Mouse (Mus musculus): ENCODE results near the gene Rapsn. TPM values are rescaled to one million over a fixed set of nuclear protein-coding genes. Genes with fewer than 3 reads are reported as not detected.

Gene Rapsn
- 1.3 and 1.8 TPM in 2 replicates for polyA plus RNA-seq (2015; fragmentation: Nextera tagmentation; extraction: Ambion mirVana)

- ATAC-seq (ENCODE audit: low FRiP score, low TSS enrichment) = 0 out of 2 replicates have a peak, but pooled peaks have one; percentile 32
- Histone ChIP-seq H3K36me3 (ENCODE audit: control insufficient read depth, insufficient read depth, low read length) (no peaks in the 10 kb centered on the region), H3K4me3 (ENCODE audit: low read depth, low read length) (no peak within 1 kb of the TSS), H3K27ac (replicated peaks) (no peak within 1 kb of the TSS), H3K4me1 (replicated peaks; ENCODE audit: control insufficient read depth, insufficient read depth) (no peaks in the 10 kb centered on the region), H3K4me2 (replicated peaks; ENCODE audit: low read depth) (no peak within 1 kb of the TSS), H3K9ac (ENCODE audit: low read length) (peak within 1 kb of the TSS; percentile 27; the same call in 1 of the 2 replicates), H3K27me3 (ENCODE audit: control insufficient read depth, insufficient read depth, low read length) (no peaks in the 10 kb centered on the region), H3K9me3 (ENCODE audit: control insufficient read depth, low read length) (no peaks in the 10 kb centered on the region)
- 55% methylated on average over 9 of the region's 9 CpGs for WGBS
- DNase-seq (ENCODE audit: low spot score) = peak; percentile 50
- no peak for TF ChIP-seq EP300 (optimal IDR thresholded peaks at IDR 0.05)
- TF ChIP-seq CTCF (IDR thresholded peaks at IDR 0.05; ENCODE audit: low read depth) = no peak
Measured at GRCm38 (mm10) chr2:91035385-91035784, at the start of gene Rapsn. Rapsn (plus strand) TSS chr2:91035620.

- Histone ChIP-seq H3K4me3 (ENCODE audit: low read depth, low read length) (no peak overlapping the region), H3K9me3 (ENCODE audit: control insufficient read depth, low read length) (no peaks in the 10 kb centered on the region), H3K4me2 (replicated peaks; ENCODE audit: low read depth) (no peak overlapping the region), H3K4me1 (replicated peaks; ENCODE audit: control insufficient read depth, insufficient read depth) (no peaks in the 10 kb centered on the region), H3K27ac (replicated peaks) (no peak overlapping the region), H3K9ac (ENCODE audit: low read length) (no peak overlapping the region), H3K36me3 (ENCODE audit: control insufficient read depth, insufficient read depth, low read length) (no peaks in the 10 kb centered on the region), H3K27me3 (ENCODE audit: control insufficient read depth, insufficient read depth, low read length) (no peaks in the 10 kb centered on the region)
- ATAC-seq (ENCODE audit: low FRiP score, low TSS enrichment) (no peak), DNase-seq (ENCODE audit: low spot score) (no peak)
- TF ChIP-seq CTCF (IDR thresholded peaks at IDR 0.05; ENCODE audit: low read depth) (no peak), EP300 (optimal IDR thresholded peaks at IDR 0.05) (no peak)
- WGBS = 91% methylated on average over 3 of the region's 3 CpGs
Measured at GRCm38 (mm10) chr2:90986055-90986454, 49.4 kb upstream of the Rapsn start.

- Histone ChIP-seq H3K4me2 (replicated peaks; ENCODE audit: low read depth) (no peak overlapping the region), H3K27me3 (ENCODE audit: control insufficient read depth, insufficient read depth, low read length) (no peaks in the 10 kb centered on the region), H3K9me3 (ENCODE audit: control insufficient read depth, low read length) (no peaks in the 10 kb centered on the region), H3K4me3 (ENCODE audit: low read depth, low read length) (no peak overlapping the region), H3K36me3 (ENCODE audit: control insufficient read depth, insufficient read depth, low read length) (peaks cover 38% of the 10 kb centered on the region), H3K4me1 (replicated peaks; ENCODE audit: control insufficient read depth, insufficient read depth) (no peaks in the 10 kb centered on the region), H3K9ac (ENCODE audit: low read length) (no peak overlapping the region), H3K27ac (replicated peaks) (no peak overlapping the region)
- ATAC-seq (ENCODE audit: low FRiP score, low TSS enrichment) (no peak), DNase-seq (ENCODE audit: low spot score) (no peak)
- 98% methylated on average over 8 of the region's 8 CpGs for WGBS
- TF ChIP-seq CTCF (IDR thresholded peaks at IDR 0.05; ENCODE audit: low read depth) (no peak), EP300 (optimal IDR thresholded peaks at IDR 0.05) (no peak)
Measured at GRCm38 (mm10) chr2:91008536-91008935, 26.9 kb upstream of the Rapsn start.

DNA sequence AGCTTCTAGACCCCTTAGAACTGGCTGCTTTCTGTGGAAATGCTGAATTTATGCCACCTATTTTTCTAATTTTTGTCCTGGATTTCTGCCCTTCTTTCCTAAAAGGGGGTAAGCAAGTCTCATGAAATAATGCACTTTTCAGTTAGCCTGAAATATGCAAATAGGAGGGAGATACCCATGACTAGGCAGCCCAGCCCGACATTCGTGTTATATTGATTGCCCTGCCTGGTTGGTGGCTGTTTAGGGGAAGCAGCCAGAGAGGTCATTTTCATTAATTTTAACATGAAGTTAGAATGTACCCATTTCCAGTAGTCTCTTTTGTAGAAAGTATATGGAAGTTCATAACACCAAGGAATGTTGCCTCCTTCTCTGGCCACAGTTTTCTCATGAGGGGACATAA is 21.5 kb upstream of the Rapsn start:
- Histone ChIP-seq H3K36me3 (ENCODE audit: control insufficient read depth, insufficient read depth, low read length) (peaks cover 26% of the 10 kb centered on the region), H3K4me3 (ENCODE audit: low read depth, low read length) (no peak overlapping the region), H3K27me3 (ENCODE audit: control insufficient read depth, insufficient read depth, low read length) (no peaks in the 10 kb centered on the region), H3K4me1 (replicated peaks; ENCODE audit: control insufficient read depth, insufficient read depth) (no peaks in the 10 kb centered on the region), H3K27ac (replicated peaks) (no peak overlapping the region), H3K4me2 (replicated peaks; ENCODE audit: low read depth) (no peak overlapping the region), H3K9ac (ENCODE audit: low read length) (no peak overlapping the region), H3K9me3 (ENCODE audit: control insufficient read depth, low read length) (no peaks in the 10 kb centered on the region)
- no peak for DNase-seq (ENCODE audit: low spot score)
- no peak for ATAC-seq (ENCODE audit: low FRiP score, low TSS enrichment)
- TF ChIP-seq CTCF (IDR thresholded peaks at IDR 0.05; ENCODE audit: low read depth) = no peak
- TF ChIP-seq EP300 (optimal IDR thresholded peaks at IDR 0.05) = no peak
- 89% methylated on average over 2 of the region's 2 CpGs for WGBS

GRCm38 (mm10) chr2:91015386-91015785 is 20.0 kb upstream of the Rapsn start:
- Histone ChIP-seq H3K9ac (ENCODE audit: low read length) (no peak overlapping the region), H3K4me1 (replicated peaks; ENCODE audit: control insufficient read depth, insufficient read depth) (no peaks in the 10 kb centered on the region), H3K4me2 (replicated peaks; ENCODE audit: low read depth) (no peak overlapping the region), H3K4me3 (ENCODE audit: low read depth, low read length) (no peak overlapping the region), H3K27ac (replicated peaks) (0 out of 2 replicates have a peak overlapping the region, but pooled peaks have one; percentile 2), H3K36me3 (ENCODE audit: control insufficient read depth, insufficient read depth, low read length) (peaks cover 23% of the 10 kb centered on the region), H3K27me3 (ENCODE audit: control insufficient read depth, insufficient read depth, low read length) (no peaks in the 10 kb centered on the region), H3K9me3 (ENCODE audit: control insufficient read depth, low read length) (no peaks in the 10 kb centered on the region)
- 73% methylated on average over 4 of the region's 4 CpGs for WGBS
- ATAC-seq (ENCODE audit: low FRiP score, low TSS enrichment) (no peak), DNase-seq (ENCODE audit: low spot score) (no peak)
- TF ChIP-seq EP300 (optimal IDR thresholded peaks at IDR 0.05) (no peak), CTCF (IDR thresholded peaks at IDR 0.05; ENCODE audit: low read depth) (no peak)

- no peak for ATAC-seq (ENCODE audit: low FRiP score, low TSS enrichment)
- TF ChIP-seq CTCF (IDR thresholded peaks at IDR 0.05; ENCODE audit: low read depth) (peak; percentile 33), EP300 (optimal IDR thresholded peaks at IDR 0.05) (no peak)
- WGBS = 86% methylated on average over 8 of the region's 8 CpGs
Measured at GRCm38 (mm10) chr2:91018061-91018788, 17.2 kb upstream of the Rapsn start.

More at GRCm38 (mm10) chr2:91018061-91018788, 17.2 kb upstream of the Rapsn start:
- Histone ChIP-seq H3K27me3 (ENCODE audit: control insufficient read depth, insufficient read depth, low read length) (no peaks in the 10 kb centered on the region), H3K4me1 (replicated peaks; ENCODE audit: control insufficient read depth, insufficient read depth) (no peaks in the 10 kb centered on the region), H3K27ac (replicated peaks) (no peak overlapping the region), H3K9ac (ENCODE audit: low read length) (no peak overlapping the region), H3K9me3 (ENCODE audit: control insufficient read depth, low read length) (no peaks in the 10 kb centered on the region), H3K4me3 (ENCODE audit: low read depth, low read length) (no peak overlapping the region), H3K4me2 (replicated peaks; ENCODE audit: low read depth) (no peak overlapping the region), H3K36me3 (ENCODE audit: control insufficient read depth, insufficient read depth, low read length) (peaks cover 22% of the 10 kb centered on the region)
- DNase-seq (ENCODE audit: low spot score) = no peak
